Mouse (Mus musculus) lung, postnatal 10 days (tissue): ENCODE results near the gene Cd68.
A peak's percentile ranks its signal among the peaks of the same experiment; 100 is the strongest.
"Not testable (repeated sequence)": the region's sequence is repeated elsewhere in the genome, so short reads cannot be mapped to it uniquely, and the experiment has no call there.

Source experiments
- DNase-seq: peaks from one replicate; pipeline ENCODE4 v3.0.0; 2021

Cd68 gene

DNA sequence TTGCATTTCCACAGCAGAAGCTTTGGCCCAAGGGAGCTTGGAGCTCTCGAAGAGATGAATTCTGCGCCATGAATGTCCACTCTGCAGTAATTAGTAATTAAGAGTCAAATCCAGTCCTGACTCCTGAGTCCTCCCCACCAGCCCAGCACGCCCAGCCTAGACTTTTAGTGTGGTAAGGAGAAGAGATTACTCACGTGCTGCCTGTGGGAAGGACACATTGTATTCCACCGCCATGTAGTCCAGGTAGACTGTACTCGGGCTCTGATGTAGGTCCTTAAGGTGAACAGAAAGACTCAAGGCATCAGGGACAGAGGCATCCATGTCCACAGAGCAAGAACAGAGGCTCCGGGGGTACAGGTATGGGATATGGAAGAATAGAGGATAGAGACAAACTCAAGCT, 1.1 kb downstream of the Cd68 start:
- no peak for DNase-seq

DNA sequence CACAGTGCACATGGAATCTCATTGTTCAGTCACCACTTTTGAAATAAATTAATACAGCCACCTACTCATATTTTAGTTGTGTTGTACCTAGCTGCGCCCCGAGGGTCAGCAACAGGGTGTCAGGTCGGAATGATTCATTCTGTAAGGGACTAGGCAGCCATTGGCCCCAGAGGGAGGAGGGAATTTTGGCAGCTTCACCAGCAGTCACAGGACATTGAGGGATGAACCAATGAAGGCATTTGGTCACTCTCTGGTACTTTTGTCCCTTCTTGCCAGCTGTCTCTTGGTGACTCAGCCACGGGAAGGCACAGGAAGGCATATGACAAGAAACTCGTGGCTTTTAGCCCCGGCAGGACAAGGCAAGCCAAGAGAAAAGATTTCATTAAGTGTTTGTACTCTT, 2.2 kb downstream of the Cd68 start:
- peak; percentile 26 for DNase-seq

- no peak for DNase-seq
Measured at GRCm38 (mm10) chr11:69662967-69663671, 2.8 kb downstream of the Cd68 start.

- DNase-seq: peak; percentile 98
Measured at GRCm38 (mm10) chr11:69662213-69662966, 3.6 kb downstream of the Cd68 start, which contains the start of gene Mpdu1. Gene Mpdu1 (minus strand): TSS chr11:69662642.

DNA sequence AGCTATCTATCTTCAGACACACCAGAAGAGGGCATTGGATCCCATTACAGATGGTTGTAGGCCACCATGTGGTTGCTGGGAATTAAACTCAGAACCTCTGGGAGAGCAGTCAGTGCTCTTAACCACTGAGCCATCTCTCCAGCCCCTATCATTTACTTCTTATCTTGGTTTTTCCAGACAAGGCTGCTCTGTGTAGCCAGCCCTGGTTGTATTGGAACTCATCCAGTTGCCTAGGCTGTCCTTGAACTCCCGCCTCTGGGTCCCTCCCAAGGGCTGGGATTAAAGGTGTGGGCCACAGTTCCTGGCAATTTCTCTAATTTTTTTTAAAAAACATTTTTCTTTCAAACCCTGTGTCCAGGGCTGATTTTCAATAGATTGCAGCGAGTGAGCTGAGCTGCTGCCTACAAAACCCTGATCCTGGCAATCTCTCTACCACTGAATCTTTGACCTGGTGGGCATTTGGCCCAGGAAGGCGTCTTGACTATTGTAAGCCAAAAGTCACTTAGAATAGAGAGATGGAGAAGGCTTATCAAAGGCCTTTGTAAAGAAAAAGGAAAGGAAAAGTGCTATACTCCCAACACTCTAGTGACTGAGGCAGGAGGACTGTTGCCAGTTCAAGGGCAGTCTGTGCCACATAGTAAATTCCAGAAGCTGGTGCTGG, 4.6 kb downstream of the Cd68 start:
- DNase-seq: peak; percentile 38

DNA sequence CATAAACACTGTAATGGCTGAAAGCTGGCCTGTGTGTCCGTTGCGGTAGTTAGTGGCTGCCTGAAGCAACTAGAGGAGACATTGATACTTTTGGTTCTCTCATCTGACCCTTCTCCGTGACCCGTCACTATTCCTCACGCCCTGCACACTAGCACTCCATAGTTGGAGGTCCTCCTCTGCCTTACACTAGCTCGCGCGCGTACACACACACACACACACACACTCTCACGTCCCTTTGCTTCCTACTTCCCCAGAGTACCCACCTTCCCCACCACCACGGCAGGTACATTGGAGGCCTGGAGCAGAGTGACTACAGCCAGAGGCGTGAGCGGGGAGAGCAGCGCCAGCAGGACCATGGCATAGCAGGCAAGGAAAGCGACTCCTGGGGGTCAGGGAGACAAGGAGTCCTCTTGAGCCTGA, 8.5 kb downstream of the Cd68 start:
- DNase-seq: no peak

DNA sequence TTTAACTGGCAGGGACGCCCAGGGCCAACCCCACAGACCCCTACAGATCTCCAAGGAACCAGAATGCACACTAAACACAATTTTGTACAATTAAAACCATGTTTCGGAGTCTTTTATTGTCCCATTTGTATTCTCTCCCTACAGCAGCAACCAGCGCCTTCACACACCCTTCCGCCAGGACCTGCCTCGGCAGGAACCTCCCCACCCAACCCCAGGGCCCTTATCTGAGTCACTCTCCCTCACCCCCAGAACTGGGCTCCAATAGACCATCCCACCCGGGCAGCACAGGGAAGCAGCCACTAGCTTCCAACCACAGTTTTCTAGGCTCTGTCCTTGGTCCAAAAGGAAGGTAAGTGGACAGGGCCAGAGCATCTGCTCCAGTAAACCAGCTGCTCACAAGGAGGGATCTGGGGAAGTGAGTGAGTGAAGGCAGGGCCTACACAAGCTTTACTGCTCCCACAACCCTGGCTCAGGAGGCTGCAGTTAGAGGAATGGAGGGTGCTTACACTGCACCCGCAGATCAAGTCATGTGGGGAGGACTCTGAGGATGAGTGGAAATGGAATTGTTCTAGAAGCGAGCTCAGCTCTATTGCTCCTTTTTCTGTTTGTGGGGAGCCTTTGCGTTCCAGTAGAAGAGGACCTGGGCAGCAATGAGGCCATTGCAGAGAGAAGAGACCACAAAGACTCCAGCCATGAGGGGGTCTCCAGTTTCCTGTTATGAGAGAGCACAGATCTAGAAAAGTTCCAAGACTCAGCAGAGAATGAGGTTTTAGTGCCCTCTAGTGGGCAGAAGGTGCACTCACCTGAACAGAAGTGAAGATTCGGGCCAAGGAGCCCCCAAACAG, 9.1 kb downstream of the Cd68 start:
- peak; percentile 66 for DNase-seq

GRCm38 (mm10) chr11:69656065-69656455, 9.9 kb downstream of the Cd68 start:
- DNase-seq: no peak

- peak; percentile 82 for DNase-seq
Measured at GRCm38 (mm10) chr11:69655264-69656064, 10.5 kb downstream of the Cd68 start, which contains the start of gene Sox15. Gene Sox15 (plus strand): TSS chr11:69655314.

DNA sequence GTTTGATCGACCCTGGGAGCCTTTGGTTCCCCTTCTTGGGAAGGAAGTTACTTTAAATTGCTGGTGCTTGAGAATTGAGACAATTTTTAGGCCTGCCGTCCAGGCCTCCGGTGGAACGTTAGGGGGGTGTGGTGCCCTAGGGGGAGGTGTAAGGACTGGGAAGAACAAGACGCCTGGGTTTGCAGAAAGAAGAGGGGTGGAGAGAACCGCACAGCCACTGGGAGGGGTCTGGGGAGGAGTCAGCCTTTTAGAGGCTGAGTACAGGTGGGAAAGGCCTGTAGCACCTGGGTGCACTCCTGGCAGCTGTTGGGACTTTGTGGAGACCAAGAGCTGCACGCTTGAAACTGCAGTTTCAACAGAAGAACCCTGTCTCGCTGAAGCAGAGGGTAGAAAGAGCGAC, 11.2 kb downstream of the Cd68 start:
- DNase-seq: peak; percentile 35

DNA sequence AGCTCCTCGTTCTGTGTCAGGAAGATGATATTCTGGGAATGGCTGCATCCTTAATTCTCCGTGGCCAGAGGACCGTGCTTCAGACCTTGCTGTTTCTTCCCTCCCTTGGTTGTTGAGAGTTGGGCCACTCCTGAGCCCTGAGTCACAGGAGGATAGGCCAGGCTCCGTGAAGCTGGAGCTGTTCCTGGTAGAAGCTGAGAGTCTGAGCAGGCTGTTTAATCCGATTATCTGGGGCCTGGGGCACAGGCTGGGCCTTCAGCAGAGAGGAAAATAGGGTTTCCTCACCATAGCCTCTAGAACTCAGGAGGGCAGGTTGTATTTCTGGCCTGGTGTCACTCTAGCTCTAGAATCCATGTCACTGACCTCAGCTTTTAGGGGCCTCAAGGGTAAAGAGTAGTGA, 12.6 kb downstream of the Cd68 start:
- no peak for DNase-seq

- no peak for DNase-seq
Measured at GRCm38 (mm10) chr11:69645860-69646259, 20.1 kb downstream of the Cd68 start.

DNA sequence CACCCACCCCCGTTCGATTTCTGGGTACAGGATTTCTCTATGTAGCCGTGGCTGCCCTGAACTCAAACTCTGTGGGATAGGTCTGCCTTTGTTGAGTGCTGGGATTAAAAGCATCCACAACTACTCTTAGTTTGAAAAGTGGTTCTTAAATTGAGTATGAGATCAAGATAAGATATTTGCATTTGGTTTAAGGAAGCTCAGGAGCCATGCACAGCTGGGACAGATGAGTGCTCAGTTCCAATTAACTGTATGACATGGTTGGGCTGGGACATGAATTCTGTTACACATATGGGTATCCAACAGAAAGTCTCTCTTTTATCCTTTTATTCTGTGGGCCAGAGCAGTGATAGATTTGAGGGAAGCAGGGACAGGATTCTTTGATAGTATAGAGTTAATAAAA, 30.5 kb downstream of the Cd68 start:
- no peak for DNase-seq

DNA sequence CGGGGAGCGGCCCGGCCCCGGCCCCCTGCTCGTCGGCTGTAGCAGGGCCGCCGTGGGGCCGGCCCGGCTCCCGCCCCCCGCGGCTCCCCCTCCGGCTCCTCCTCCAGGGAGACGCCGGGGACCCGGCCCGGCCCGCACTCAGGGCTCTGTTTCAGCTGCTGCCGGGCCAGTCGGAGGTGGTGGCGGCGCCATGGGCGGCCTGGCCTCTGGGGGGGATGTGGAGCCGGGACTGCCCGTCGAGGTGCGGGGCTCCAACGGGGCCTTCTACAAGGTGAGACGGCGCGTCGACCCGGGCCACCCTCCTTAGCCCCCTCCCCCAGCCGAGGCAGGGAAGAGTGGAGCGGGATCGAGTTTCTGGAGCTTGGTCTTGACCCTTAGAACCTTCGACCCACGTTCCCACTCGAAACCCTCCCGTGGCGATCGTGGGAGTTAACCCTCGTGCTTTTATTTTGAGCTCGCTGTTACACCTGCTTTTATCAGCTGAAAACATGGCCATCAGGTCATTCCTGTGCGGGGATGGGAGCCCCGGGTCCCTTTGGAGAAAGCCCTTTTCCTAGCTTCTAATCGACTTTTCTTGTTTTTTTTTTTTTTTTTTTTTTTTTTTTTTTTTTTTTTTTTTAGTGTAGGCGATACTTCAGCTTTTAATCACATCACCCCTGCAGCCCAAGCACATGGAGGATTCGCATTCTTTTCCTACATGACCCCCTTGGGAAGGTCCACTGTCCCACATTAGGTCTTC, 32.7 kb downstream of the Cd68 start:
- DNase-seq: peak; percentile 79

DNA sequence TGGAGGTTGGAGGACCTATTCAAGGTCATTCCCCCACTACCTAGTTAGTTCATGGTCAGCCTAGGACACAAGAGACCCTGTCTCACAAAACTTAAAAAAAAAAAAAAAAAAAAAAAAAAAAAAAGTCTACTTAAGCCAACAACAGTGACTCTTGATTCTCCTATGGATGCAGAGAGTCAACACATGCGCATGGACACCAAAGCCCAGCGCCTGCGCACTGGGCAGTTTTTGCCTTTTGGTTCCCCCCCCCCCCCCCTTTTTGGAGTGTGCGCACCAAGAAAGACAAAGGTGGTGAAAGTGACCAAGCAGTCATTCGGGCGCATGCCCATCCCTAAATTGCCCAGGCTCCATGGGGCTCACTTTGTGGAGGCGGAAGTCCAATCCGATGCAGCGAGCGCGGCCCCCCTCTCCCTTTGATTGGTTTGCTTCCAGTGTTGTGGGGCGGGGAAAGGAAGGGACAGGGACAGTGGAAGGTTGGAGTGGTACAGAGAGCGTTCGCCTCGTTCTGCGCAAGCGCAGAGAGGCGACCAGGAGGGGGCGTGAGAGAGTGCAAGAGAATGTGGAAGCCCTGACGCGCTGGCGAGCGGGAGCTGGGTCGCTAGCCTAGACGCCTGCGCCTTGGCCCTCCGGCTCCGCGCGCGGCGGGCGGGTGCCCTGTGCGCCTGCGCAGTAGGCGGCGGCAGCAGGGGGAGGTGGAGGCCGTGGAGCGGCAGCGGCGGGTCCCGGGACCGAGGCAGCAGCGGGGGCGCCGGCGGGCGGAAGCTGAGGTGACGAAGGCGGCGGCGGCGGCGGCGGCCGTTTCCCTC, 33.5 kb downstream of the Cd68 start, which contains the start of gene Fxr2:
Gene Fxr2 (plus strand): TSS at position 707 of the 806 bp plus-strand sequence.
- peak; percentile 100 for DNase-seq

GRCm38 (mm10) chr11:69629802-69630201, 36.2 kb downstream of the Cd68 start:
- no peak for DNase-seq

DNA sequence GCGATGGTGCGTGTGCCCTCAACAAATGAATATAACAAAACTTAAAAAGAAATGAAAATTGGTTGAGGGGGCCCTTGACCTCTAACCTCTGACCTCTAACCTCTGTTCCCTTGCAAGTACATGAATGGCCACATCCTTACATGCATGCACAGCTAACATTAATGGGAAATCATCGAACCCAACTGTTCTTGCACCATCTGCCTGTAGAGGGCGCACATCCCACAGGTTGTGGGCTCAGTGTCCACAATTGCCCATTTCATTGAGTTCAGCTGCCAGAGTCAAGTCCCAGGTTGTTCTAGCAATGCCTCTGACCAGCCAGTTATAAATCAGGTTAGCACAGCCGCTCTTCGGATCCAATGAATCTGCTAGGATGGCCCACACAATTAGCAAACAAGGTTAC, 37.7 kb downstream of the Cd68 start:
- peak; percentile 84 for DNase-seq

- DNase-seq: not testable (repeated sequence)
Measured at GRCm38 (mm10) chr11:69624339-69624738, 41.6 kb downstream of the Cd68 start.

GRCm38 (mm10) chr11:69623006-69623405, 42.9 kb downstream of the Cd68 start:
- no peak for DNase-seq

DNA sequence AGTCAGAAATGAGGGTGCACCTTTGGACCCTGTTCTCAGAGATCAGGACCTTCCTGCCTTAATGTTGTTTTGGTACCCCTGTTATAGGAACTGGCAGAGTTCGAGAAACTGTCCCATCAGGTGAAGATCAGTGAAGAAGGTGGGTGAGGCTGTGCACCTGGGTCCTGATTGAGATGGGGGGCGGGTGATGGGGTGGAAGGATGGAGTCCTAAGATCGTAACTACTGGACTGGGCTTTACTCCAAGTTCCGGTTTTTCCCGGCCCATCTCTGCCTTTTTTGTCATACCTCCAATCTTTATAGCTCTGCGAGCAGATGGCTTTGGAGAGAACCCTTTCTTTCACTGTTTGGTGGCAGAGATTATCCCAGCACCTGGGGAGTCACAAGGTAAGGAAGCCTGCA, 43.5 kb downstream of the Cd68 start:
- peak; percentile 41 for DNase-seq
